Mouse (Mus musculus): ENCODE results near the gene Rasip1. TPM values are rescaled to one million over a fixed set of nuclear protein-coding genes. Genes with fewer than 3 reads are reported as not detected.
A peak's percentile ranks its signal among the peaks of the same experiment; 100 is the strongest.

The Rasip1 gene
- polyA plus RNA-seq, 1 experiment from 2014 or later, result 43.3 TPM

- Histone ChIP-seq H3K4me3 (ENCODE audit: low read depth, low read length) (no peak overlapping the region), H3K27me3 (replicated peaks; ENCODE audit: insufficient read depth, low read length) (no peaks in the 10 kb centered on the region), H3K9me3 (ENCODE audit: low read length) (no peaks in the 10 kb centered on the region), H3K9ac (replicated peaks; ENCODE audit: low read depth) (no peak overlapping the region), H3K4me1 (ENCODE audit: insufficient read depth, low read depth, low read length) (no peaks in the 10 kb centered on the region), H3K27ac (ENCODE audit: low read length) (no peak overlapping the region), H3K36me3 (ENCODE audit: insufficient read depth, low read length) (no peaks in the 10 kb centered on the region), H3K4me2 (replicated peaks; ENCODE audit: low read depth, low read length) (no peak overlapping the region)
- WGBS, result 67% methylated on average over 7 of the region's 7 CpGs
- TF ChIP-seq EP300 (IDR thresholded peaks at IDR 0.05) (no peak), CTCF (IDR thresholded peaks at IDR 0.05) (no peak)
- DNase-seq (ENCODE audit: low spot score) (no peak), ATAC-seq (no peak)
Observed at GRCm38 (mm10) chr7:45591880-45592279, 35.4 kb upstream of the Rasip1 start.

GRCm38 (mm10) chr7:45593118-45593815 is 34.0 kb upstream of the Rasip1 start:
- WGBS, result 16% methylated on average over 10 of the region's 10 CpGs
- DNase-seq (ENCODE audit: low spot score) (peak; percentile 85), ATAC-seq (no peak)
- Histone ChIP-seq H3K9me3 (ENCODE audit: low read length) (no peaks in the 10 kb centered on the region), H3K27ac (ENCODE audit: low read length) (no peak overlapping the region), H3K4me3 (ENCODE audit: low read depth, low read length) (no peak overlapping the region), H3K4me2 (replicated peaks; ENCODE audit: low read depth, low read length) (no peak overlapping the region), H3K27me3 (replicated peaks; ENCODE audit: insufficient read depth, low read length) (no peaks in the 10 kb centered on the region), H3K36me3 (ENCODE audit: insufficient read depth, low read length) (no peaks in the 10 kb centered on the region), H3K9ac (replicated peaks; ENCODE audit: low read depth) (no peak overlapping the region), H3K4me1 (ENCODE audit: insufficient read depth, low read depth, low read length) (no peaks in the 10 kb centered on the region)
- TF ChIP-seq EP300 (IDR thresholded peaks at IDR 0.05) (no peak), CTCF (IDR thresholded peaks at IDR 0.05) (peak; percentile 94)

- H3K27ac ChIP-seq (ENCODE audit: low read length), result no peak overlapping the region
- no peak overlapping the region for H3K4me3 ChIP-seq (ENCODE audit: low read depth, low read length)
- H3K4me1 ChIP-seq (ENCODE audit: insufficient read depth, low read depth, low read length), result no peaks in the 10 kb centered on the region
- TF ChIP-seq CTCF (IDR thresholded peaks at IDR 0.05) (no peak), EP300 (IDR thresholded peaks at IDR 0.05) (no peak)
- ATAC-seq, result no peak
- H3K9me3 ChIP-seq (ENCODE audit: low read length), result no peaks in the 10 kb centered on the region
- no peak for DNase-seq (ENCODE audit: low spot score)
- H3K36me3 ChIP-seq (ENCODE audit: insufficient read depth, low read length), result no peaks in the 10 kb centered on the region
- 85% methylated on average over 4 of the region's 4 CpGs for WGBS
- no peaks in the 10 kb centered on the region for H3K27me3 ChIP-seq (replicated peaks; ENCODE audit: insufficient read depth, low read length)
- no peak overlapping the region for H3K9ac ChIP-seq (replicated peaks; ENCODE audit: low read depth)
- H3K4me2 ChIP-seq (replicated peaks; ENCODE audit: low read depth, low read length), result no peak overlapping the region
Observed at GRCm38 (mm10) chr7:45595176-45595575, 32.1 kb upstream of the Rasip1 start.

GRCm38 (mm10) chr7:45596107-45596506 is 31.2 kb upstream of the Rasip1 start:
- Histone ChIP-seq H3K27ac (ENCODE audit: low read length) (no peak overlapping the region), H3K9me3 (ENCODE audit: low read length) (no peaks in the 10 kb centered on the region), H3K4me2 (replicated peaks; ENCODE audit: low read depth, low read length) (no peak overlapping the region), H3K4me1 (ENCODE audit: insufficient read depth, low read depth, low read length) (no peaks in the 10 kb centered on the region), H3K4me3 (ENCODE audit: low read depth, low read length) (no peak overlapping the region), H3K27me3 (replicated peaks; ENCODE audit: insufficient read depth, low read length) (no peaks in the 10 kb centered on the region), H3K9ac (replicated peaks; ENCODE audit: low read depth) (no peak overlapping the region), H3K36me3 (ENCODE audit: insufficient read depth, low read length) (no peaks in the 10 kb centered on the region)
- TF ChIP-seq EP300 (IDR thresholded peaks at IDR 0.05), result no peak
- no peak for TF ChIP-seq CTCF (IDR thresholded peaks at IDR 0.05)
- 91% methylated on average over 1 of the region's 1 CpGs for WGBS
- DNase-seq (ENCODE audit: low spot score) (no peak), ATAC-seq (no peak)

DNA sequence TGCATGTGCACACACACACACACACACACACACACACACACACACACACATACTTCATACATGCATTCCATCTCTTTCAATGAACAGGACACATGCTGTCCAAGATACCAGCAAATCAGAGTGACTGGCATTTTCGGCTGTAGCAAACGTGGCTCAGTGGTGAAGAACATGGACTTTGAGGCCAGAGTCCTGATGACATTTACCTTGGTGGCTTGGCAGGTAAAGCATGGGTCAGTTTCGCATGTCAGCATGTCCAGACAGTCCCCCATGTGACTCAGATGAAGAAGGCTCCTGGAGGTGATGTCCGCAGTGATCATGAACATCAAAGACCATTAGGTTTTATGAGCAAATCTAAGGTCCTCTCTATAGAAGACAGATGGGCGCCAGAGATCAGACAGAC is 30.3 kb upstream of the Rasip1 start:
- Histone ChIP-seq H3K4me1 (ENCODE audit: insufficient read depth, low read depth, low read length) (no peaks in the 10 kb centered on the region), H3K27ac (ENCODE audit: low read length) (no peak overlapping the region), H3K9me3 (ENCODE audit: low read length) (no peaks in the 10 kb centered on the region), H3K9ac (replicated peaks; ENCODE audit: low read depth) (no peak overlapping the region), H3K36me3 (ENCODE audit: insufficient read depth, low read length) (no peaks in the 10 kb centered on the region), H3K4me2 (replicated peaks; ENCODE audit: low read depth, low read length) (no peak overlapping the region), H3K27me3 (replicated peaks; ENCODE audit: insufficient read depth, low read length) (no peaks in the 10 kb centered on the region), H3K4me3 (ENCODE audit: low read depth, low read length) (no peak overlapping the region)
- WGBS, result 87% methylated on average over 5 of the region's 5 CpGs
- no peak for DNase-seq (ENCODE audit: low spot score)
- TF ChIP-seq EP300 (IDR thresholded peaks at IDR 0.05), result no peak
- TF ChIP-seq CTCF (IDR thresholded peaks at IDR 0.05), result no peak
- no peak for ATAC-seq

- Histone ChIP-seq H3K4me2 (replicated peaks; ENCODE audit: low read depth, low read length) (no peak overlapping the region), H3K27me3 (replicated peaks; ENCODE audit: insufficient read depth, low read length) (no peaks in the 10 kb centered on the region), H3K4me1 (ENCODE audit: insufficient read depth, low read depth, low read length) (no peaks in the 10 kb centered on the region), H3K9ac (replicated peaks; ENCODE audit: low read depth) (no peak overlapping the region), H3K4me3 (ENCODE audit: low read depth, low read length) (no peak overlapping the region), H3K27ac (ENCODE audit: low read length) (no peak overlapping the region), H3K36me3 (ENCODE audit: insufficient read depth, low read length) (no peaks in the 10 kb centered on the region), H3K9me3 (ENCODE audit: low read length) (no peaks in the 10 kb centered on the region)
- no peak for ATAC-seq
- no peak for TF ChIP-seq EP300 (IDR thresholded peaks at IDR 0.05)
- no peak for TF ChIP-seq CTCF (IDR thresholded peaks at IDR 0.05)
- no peak for DNase-seq (ENCODE audit: low spot score)
- 85% methylated on average over 6 of the region's 6 CpGs for WGBS
Observed at GRCm38 (mm10) chr7:45597527-45597926, 29.8 kb upstream of the Rasip1 start.
